22 mouse cellular contexts compared by ENCODE assay signal in genomic region chr17:28698672-28699071, GRCm38 (mm10). TPM values are rescaled to one million over a fixed set of nuclear protein-coding genes. Genes with fewer than 3 reads are reported as not detected.
DNase-seq lines count a peak whose midpoint lies in the region; ATAC-seq and TF ChIP-seq lines count a peak whose summit lies in the region.
"Had no signal": no experiment of that assay in that cellular context is flagged by ENCODE, and none has a peak within 500 bp of the region (broad histone marks: within the 10 kb centered on the region; RNA-seq: fewer than 3 reads in every experiment).

No protein-coding gene starts in this region.

- peaks cover 44% of the 10 kb centered on the region for H3K4me1 ChIP-seq in liver, adult 2 months (ENCODE audit: control insufficient read depth, insufficient read depth, low read length)
- H3K4me1 ChIP-seq in CH12.LX (ENCODE audit: control insufficient read depth in 1 of 2, insufficient read depth in 2 of 2): peaks cover 25 to 79% of the 10 kb centered on the region in 2 experiments

- TF ChIP-seq POLR2A in liver, adult 2 months (IDR thresholded peaks at IDR 0.05; ENCODE audit: extremely low read depth, insufficient read depth, low read length): no peak
- no peak for TF ChIP-seq POLR2A in CH12.LX (IDR thresholded peaks at IDR 0.05; ENCODE audit: low read depth, low read length)

- TF ChIP-seq CTCF in gastrocnemius, adult 2 months (IDR thresholded peaks at IDR 0.05): no peak
- TF ChIP-seq CTCF in liver, adult 2 months (IDR thresholded peaks at IDR 0.05; ENCODE audit: low read depth, low read length): no peak
- TF ChIP-seq CTCF in CH12.LX (conservative IDR thresholded peaks at IDR 0.05 in 1 of 2, IDR thresholded peaks at IDR 0.05 in 1 of 2; ENCODE audit: low read depth in 2 of 2, low read length in 2 of 2): no peak

- intact Hi-C loops in gastrocnemius, adult 2 months (cut with DNase I): loop anchor here (10.0 kb wide), 1 partner anchor 336 kb away; the partner anchor contains the start of gene Srsf3

- H3K4me3 ChIP-seq in gastrocnemius, adult 2 months: peak overlapping the region; percentile 48
- no peak overlapping the region for H3K4me3 ChIP-seq in liver, adult 2 months (ENCODE audit: insufficient read depth, low read depth, low read length)
- no peak overlapping the region for H3K4me3 ChIP-seq in CH12.LX (replicated peaks in 1 of 3; ENCODE audit: low read depth in 2 of 3, low read length in 2 of 3, poor library complexity in 1 of 3)
- H3K4me3 ChIP-seq: forebrain, embryonic 12.5 days; heart, embryonic 13.5 days; hindbrain, embryonic 12.5 days; midbrain, embryonic 13.5 days; neural tube, embryonic 12.5 days had no signal

- WGBS in liver, adult 2 months: 2% methylated on average over 2 of the region's 2 CpGs

- no peaks in the 10 kb centered on the region for H3K36me3 ChIP-seq in liver, adult 2 months (ENCODE audit: control insufficient read depth, insufficient read depth, low read length)
- peaks cover 0 to 41% of the 10 kb centered on the region in 2 experiments for H3K36me3 ChIP-seq in CH12.LX (replicated peaks in 1 of 2; ENCODE audit: control insufficient read depth in 1 of 2, insufficient read depth in 1 of 2, low read length in 1 of 2)
- H3K36me3 ChIP-seq: forebrain, embryonic 12.5 days; hindbrain, embryonic 12.5 days; midbrain, embryonic 13.5 days; neural tube, embryonic 12.5 days had no signal

- peak; percentile 10; the same call in 1 of the 2 replicates for ATAC-seq in granulocyte monocyte progenitor cell, adult 5-6 weeks (replicated peaks; ENCODE audit: poor library complexity, severe bottlenecking)
- ATAC-seq: midbrain, embryonic 13.5 days had no signal

- no peaks in the 10 kb centered on the region for H3K27me3 ChIP-seq in liver, adult 2 months (ENCODE audit: control insufficient read depth, insufficient read depth, low read length)
- H3K27me3 ChIP-seq in CH12.LX (replicated peaks): no peaks in the 10 kb centered on the region
- H3K27me3 ChIP-seq: forebrain, embryonic 12.5 days; heart, embryonic 13.5 days; hindbrain, embryonic 12.5 days; megakaryocyte, embryonic 14.5 days; midbrain, embryonic 13.5 days; neural tube, embryonic 12.5 days had no signal

- H3K9me3 ChIP-seq in CH12.LX (replicated peaks; ENCODE audit: low read length): no peaks in the 10 kb centered on the region
- H3K9me3 ChIP-seq: forebrain, embryonic 12.5 days; heart, embryonic 13.5 days; hindbrain, embryonic 12.5 days; megakaryocyte, embryonic 14.5 days; midbrain, embryonic 13.5 days; neural tube, embryonic 12.5 days had no signal

- dilution Hi-C loops in CH12.LX (cut with MboI; ENCODE audit: extremely low pct_ligation_motif_present, extremely low pct_unique_long_range_greater_than_20kb, low sequenced_read_pairs): no loop called here

- peak overlapping the region; percentile 77 for H3K4me2 ChIP-seq in CH12.LX (ENCODE audit: insufficient read depth, low read depth, poor library complexity, severe bottlenecking)
- H3K4me2 ChIP-seq: forebrain, embryonic 12.5 days; heart, embryonic 13.5 days; hindbrain, embryonic 12.5 days; midbrain, embryonic 13.5 days; neural tube, embryonic 12.5 days had no signal

- TF ChIP-seq EP300 in CH12.LX (IDR thresholded peaks at IDR 0.05; ENCODE audit: low read length): no peak

- TF ChIP-seq RAD21 in CH12.LX (IDR thresholded peaks at IDR 0.05; ENCODE audit: low read depth, low read length): no peak

- no peak overlapping the region for H3K9ac ChIP-seq in liver, adult 2 months (ENCODE audit: low read depth, low read length)
- H3K9ac ChIP-seq in CH12.LX (ENCODE audit: insufficient read depth, low read depth): 0 out of 2 replicates have a peak overlapping the region, but pooled peaks have one; percentile 35
- H3K9ac ChIP-seq: forebrain, embryonic 12.5 days; heart, embryonic 13.5 days; hindbrain, embryonic 12.5 days; midbrain, embryonic 13.5 days; neural tube, embryonic 12.5 days had no signal

- H3K27ac ChIP-seq in gastrocnemius, adult 2 months: peak overlapping the region; percentile 84
- peak overlapping the region; percentile 71 for H3K27ac ChIP-seq in liver, adult 2 months (replicated peaks; ENCODE audit: insufficient read depth, low read depth, low read length)
- H3K27ac ChIP-seq in CH12.LX (ENCODE audit: insufficient read depth, low read depth): no peak overlapping the region
- H3K27ac ChIP-seq: forebrain, embryonic 12.5 days; hindbrain, embryonic 12.5 days; midbrain, embryonic 13.5 days; neural tube, embryonic 12.5 days had no signal

- in situ Hi-C loops in CH12.LX (cut with MboI; ENCODE audit: low pct_ligation_motif_present, low pct_unique_long_range_greater_than_20kb, low sequenced_read_pairs): loop anchor here (5.0 to 10.0 kb wide), 2 partner anchors 44 to 196 kb away; no protein-coding TSS in a partner anchor

- H3K79me2 ChIP-seq in liver, adult 2 months (ENCODE audit: control insufficient read depth, insufficient read depth, low read length): peaks cover 30% of the 10 kb centered on the region
- H3K79me2 ChIP-seq in CH12.LX (replicated peaks; ENCODE audit: control insufficient read depth, extremely low read depth, insufficient read depth, poor library complexity, severe bottlenecking): peaks cover 28% of the 10 kb centered on the region

- DNase-seq in gastrocnemius, adult 2 months: no peak
- DNase-seq in gastrocnemius, adult 8-10 months (ENCODE audit: low spot score in 2 of 2): no peak
- DNase-seq in liver, adult 2 months (ENCODE audit: extremely low read depth, low read depth, low spot score): peak; percentile 88
- DNase-seq in liver (no peak), CH12.LX (ENCODE audit: extremely low read depth) (no peak)
- DNase-seq in cerebellum, adult 11 months: no peak
- no peak for DNase-seq in testis, postnatal 14 days (ENCODE audit: low spot score)
- DNase-seq: kidney, adult 18-20 months; kidney, postnatal 4 days; left cerebral cortex, postnatal 4 days; right cerebral cortex, postnatal 14 days; spleen, adult 18-20 months; thymus, postnatal 25 days had no signal

TF ChIP-seq in CH12.LX, 34 proteins besides CTCF, POLR2A, EP300 and RAD21:
- TF ChIP-seq USF2 (conservative IDR thresholded peaks at IDR 0.05; ENCODE audit: low read depth, low read length) (no peak), ELF1 (IDR thresholded peaks at IDR 0.05; ENCODE audit: low read depth, low read length) (no peak), MYC (IDR thresholded peaks at IDR 0.05; ENCODE audit: low read depth, low read length) (no peak), RCOR1 (conservative IDR thresholded peaks at IDR 0.05; ENCODE audit: low read depth, low read length) (no peak), ZNF384 (IDR thresholded peaks at IDR 0.05; ENCODE audit: low read depth, low read length) (no peak), UBTF (IDR thresholded peaks at IDR 0.05; ENCODE audit: low read depth, low read length) (no peak), SIN3A (IDR thresholded peaks at IDR 0.05; ENCODE audit: low read length) (no peak), USF1 (IDR thresholded peaks at IDR 0.05; ENCODE audit: low read depth, low read length) (no peak), ZMIZ1 (IDR thresholded peaks at IDR 0.05; ENCODE audit: low read depth, low read length) (no peak), CHD1 (IDR thresholded peaks at IDR 0.05; ENCODE audit: low read depth, low read length) (no peak), ZC3H11A (IDR thresholded peaks at IDR 0.05; ENCODE audit: low read depth, low read length) (no peak), IRF4 (IDR thresholded peaks at IDR 0.05; ENCODE audit: low read depth, low read length) (no peak), MEF2A (IDR thresholded peaks at IDR 0.05; ENCODE audit: borderline replicate concordance, low read depth, low read length) (no peak), NELFE (IDR thresholded peaks at IDR 0.05; ENCODE audit: low read depth, low read length) (no peak), GABPA (IDR thresholded peaks at IDR 0.05; ENCODE audit: insufficient replicate concordance, low read depth, low read length) (no peak), MAX (IDR thresholded peaks at IDR 0.05; ENCODE audit: low read length) (no peak), CHD2 (IDR thresholded peaks at IDR 0.05; ENCODE audit: low read length) (no peak), TCF12 (IDR thresholded peaks at IDR 0.05; ENCODE audit: low read depth, low read length) (no peak)

RNA-seq across cellular contexts. Expression of gene Mapk14, which starts 7.5 kb away (rescaled TPM):
- 10 to 100 TPM; 87.8 to 99.6 TPM for total RNA-seq in gastrocnemius, adult 2 months (2021)
- 100 to 1,000 TPM; 107 to 121 (median 113) TPM for total RNA-seq in gastrocnemius, adult 8-10 months (2022)
- 37.7 and 50.8 TPM in 2 replicates for total RNA-seq in liver, adult 2 months (2014; rRNA removed)
- polyA plus RNA-seq in liver, adult 2 months (2012; rRNA removed): 51.6 and 55.3 TPM in 2 replicates
- 27.1 and 27.6 TPM in 2 replicates for total RNA-seq in CH12.LX (2012; rRNA removed)
- 21.0 and 22.6 TPM in 2 replicates for total RNA-seq in CH12.LX (2014; rRNA removed)
- polyA plus RNA-seq in CH12.LX (2012; ENCODE audit: insufficient read length, low read depth): 59.8 and 69.5 TPM in 2 replicates
- total RNA-seq in granulocyte monocyte progenitor cell, adult 5-6 weeks (2014; fragmentation: Nextera tagmentation): 123 and 141 TPM in 2 replicates
- 101 and 156 TPM in 2 replicates for total RNA-seq in granulocyte monocyte progenitor cell, adult 5-6 weeks (2017)

RNA-seq across cellular contexts. Expression of gene Slc26a8, which starts 8.6 kb away (rescaled TPM):
- under 1 TPM; 0.38 to 0.50 TPM for total RNA-seq in gastrocnemius, adult 2 months (2021)
- total RNA-seq in gastrocnemius, adult 8-10 months (2022): under 1 TPM in 3 of 4 experiments, not detected in 1; 0.10 to 0.63 (median 0.46) TPM
- not detected in 2 replicates for total RNA-seq in liver, adult 2 months (2014; rRNA removed)
- polyA plus RNA-seq in liver, adult 2 months (2012; rRNA removed): 0.04 and 0.11 TPM in 2 replicates
- total RNA-seq in CH12.LX (2012; rRNA removed): not detected in 2 replicates
- not detected in 2 replicates for total RNA-seq in CH12.LX (2014; rRNA removed)
- 0.11 and 0.44 TPM in 2 replicates for polyA plus RNA-seq in CH12.LX (2012; ENCODE audit: insufficient read length, low read depth)
- 3.8 TPM in 1 of 2 replicates, not detected in the other for total RNA-seq in granulocyte monocyte progenitor cell, adult 5-6 weeks (2014; fragmentation: Nextera tagmentation)
- total RNA-seq in granulocyte monocyte progenitor cell, adult 5-6 weeks (2017): 0.93 and 2.5 TPM in 2 replicates
- polyA plus RNA-seq: activated CD4-positive, CD25-positive, alpha-beta regulatory T cell, adult 4 months had no signal

RNA-seq across cellular contexts. Expression of gene AC170998.1, which starts 27.2 kb away (rescaled TPM):
- total RNA-seq in gastrocnemius, adult 2 months (2021): under 1 TPM; 0.39 to 0.71 TPM
- 1 to 10 TPM in 1 of 4 experiments, under 1 TPM in 1, not detected in 2; 0.86 to 1.7 TPM for total RNA-seq in gastrocnemius, adult 8-10 months (2022)
- total RNA-seq in liver, adult 2 months (2014; rRNA removed): 2.3 and 2.8 TPM in 2 replicates
- polyA plus RNA-seq in liver, adult 2 months (2012; rRNA removed): not detected in 2 replicates
- total RNA-seq in CH12.LX (2012; rRNA removed) (0.38 TPM in 1 of 2 replicates, not detected in the other), CH12.LX (2014; rRNA removed) (not detected in 2 replicates)
- 0.50 TPM in 1 of 2 replicates, not detected in the other for polyA plus RNA-seq in CH12.LX (2012; ENCODE audit: insufficient read length, low read depth)
- 10.5 and 19.9 TPM in 2 replicates for total RNA-seq in granulocyte monocyte progenitor cell, adult 5-6 weeks (2014; fragmentation: Nextera tagmentation)
- 1.3 and 3.2 TPM in 2 replicates for total RNA-seq in granulocyte monocyte progenitor cell, adult 5-6 weeks (2017)
- total RNA-seq: monocyte, adult 5-6 weeks had no signal
